Mouse (Mus musculus): ENCODE measurements around the gene Zfp362.

- no peak for TF ChIP-seq CTCF (IDR thresholded peaks at IDR 0.05)
- no peak for TF ChIP-seq EP300 (IDR thresholded peaks at IDR 0.05; ENCODE audit: insufficient read depth, low read depth, low read length)
- no peak for TF ChIP-seq POLR2A (IDR thresholded peaks at IDR 0.05; ENCODE audit: insufficient read depth, low read depth, low read length)
Measured at GRCm38 (mm10) chr4:128755064-128755463, 50.8 kb downstream of the Zfp362 start, which contains the start of gene A3galt2.
